Mouse (Mus musculus) cerebellum, postnatal 4 days (tissue): ENCODE results near the gene Zkscan5.
"Not testable (repeated sequence)": the region's sequence is repeated elsewhere in the genome, so short reads cannot be mapped to it uniquely, and the experiment has no call there.

Source experiments
- DNase-seq, 2 experiments: peaks; one replicate each; pipeline ENCODE4 v3.0.0; 2022; ENCODE audit warnings: low spot score in 2 of 2, mixed read lengths in 1 of 2

The Zkscan5 gene

DNA sequence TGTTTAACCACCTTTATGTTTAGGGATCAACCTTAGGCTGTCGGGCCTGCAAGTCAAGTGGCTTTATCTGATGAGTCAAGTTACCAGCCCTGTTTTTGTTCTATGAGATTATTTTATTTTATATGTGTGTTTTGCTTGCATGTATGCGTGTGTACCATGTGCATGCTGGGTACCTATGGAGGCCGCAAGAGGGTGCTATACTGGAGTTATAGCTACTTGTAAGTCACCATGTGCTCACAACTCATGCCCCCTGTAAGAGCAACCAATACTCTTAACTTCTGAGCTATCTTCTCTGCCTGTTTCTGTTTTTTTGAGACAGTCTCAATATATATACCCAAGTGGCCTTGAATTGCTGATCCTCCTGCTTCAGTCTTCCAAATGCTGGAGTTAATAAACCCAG lies 9.1 kb downstream of the Zkscan5 start:
- DNase-seq: no peak

DNA sequence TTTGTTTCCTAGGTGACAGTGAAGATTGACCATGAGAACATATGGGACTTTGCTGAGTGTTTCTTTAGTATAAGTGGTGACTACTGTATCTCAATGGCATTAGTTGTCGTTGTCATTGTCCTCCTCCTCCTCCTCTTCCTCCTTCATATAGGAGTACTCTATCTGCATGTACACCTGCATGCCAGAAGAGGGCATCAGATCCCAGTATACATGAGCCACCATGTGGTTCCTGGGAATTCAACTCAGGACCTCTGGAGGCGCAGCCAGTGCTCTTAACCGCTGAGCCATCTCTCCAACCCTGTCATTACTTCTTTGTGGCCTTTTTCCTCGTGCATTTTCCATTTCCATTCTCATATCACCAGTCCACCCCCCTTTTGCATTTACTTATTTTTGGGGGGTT lies 10.3 kb downstream of the Zkscan5 start:
- DNase-seq: no peak

DNA sequence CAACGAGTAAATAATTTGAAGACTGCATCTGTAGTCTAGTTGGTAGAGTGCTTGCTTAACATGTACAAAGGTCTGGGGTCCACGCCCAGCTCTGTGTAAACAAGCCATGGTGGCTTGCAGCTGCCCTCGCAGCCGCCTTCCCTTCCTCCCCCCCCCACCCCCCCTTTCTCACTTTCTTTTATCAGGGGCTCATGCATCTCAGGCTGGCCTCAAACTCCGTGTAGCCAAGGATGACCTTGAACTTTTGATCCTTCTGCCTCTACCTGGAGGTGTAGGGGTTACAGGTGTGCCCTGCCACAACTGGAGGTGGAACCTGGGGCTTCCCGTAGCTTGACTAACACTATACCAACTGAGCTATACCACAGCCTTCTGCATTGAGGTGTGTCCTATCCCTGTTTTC lies 13.4 kb downstream of the Zkscan5 start:
- DNase-seq: no peak

DNA sequence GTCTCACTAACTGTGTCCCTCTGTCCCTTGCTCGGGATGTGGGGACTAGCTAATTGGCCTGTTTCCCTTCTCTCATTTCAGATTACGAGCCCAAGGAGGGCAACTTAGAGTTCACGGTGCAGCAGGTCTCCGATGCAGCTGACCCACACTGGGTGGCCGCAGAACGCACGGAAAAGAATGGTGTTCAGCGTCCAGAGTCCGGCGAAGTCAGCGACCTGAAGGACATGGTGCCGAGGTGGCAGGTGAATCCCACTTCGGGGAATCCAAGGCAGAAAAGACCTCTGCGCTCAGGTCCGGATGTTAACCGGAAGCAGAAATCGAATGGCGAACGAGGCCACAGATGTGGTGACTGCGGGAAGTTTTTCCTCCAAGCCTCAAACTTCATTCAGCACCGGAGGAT lies 13.8 kb downstream of the Zkscan5 start:
- DNase-seq: no peak

GRCm38 (mm10) chr5:145218671-145219070 lies 14.3 kb downstream of the Zkscan5 start:
- no peak for DNase-seq

DNA sequence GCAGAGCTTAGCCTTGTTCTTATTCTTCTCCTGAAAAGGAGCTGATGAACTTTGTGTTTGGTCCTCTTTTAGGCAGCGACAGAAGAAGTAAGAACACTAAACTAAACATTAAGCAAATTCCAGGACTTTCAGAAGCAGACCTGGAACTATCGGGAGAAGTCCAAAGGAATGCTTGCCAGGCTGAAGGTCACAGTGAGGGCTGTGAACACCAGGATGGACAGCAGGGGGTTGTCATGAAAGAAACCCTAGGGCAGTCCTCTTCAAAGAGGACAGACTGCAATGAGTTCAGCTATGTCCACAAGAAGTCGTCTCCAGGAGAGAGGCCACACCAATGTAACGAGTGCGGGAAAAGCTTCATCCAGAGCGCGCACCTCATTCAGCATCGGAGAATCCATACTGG lies 15.6 kb downstream of the Zkscan5 start:
- DNase-seq: no peak

GRCm38 (mm10) chr5:145222840-145223239 lies 18.5 kb downstream of the Zkscan5 start:
- DNase-seq: no peak

GRCm38 (mm10) chr5:145223395-145223794 lies 19.0 kb downstream of the Zkscan5 start:
- no peak for DNase-seq

GRCm38 (mm10) chr5:145226453-145226852 lies 22.1 kb downstream of the Zkscan5 start:
- DNase-seq: no peak

- not testable (repeated sequence) for DNase-seq
Observed at GRCm38 (mm10) chr5:145229283-145229682, 24.9 kb downstream of the Zkscan5 start.

DNA sequence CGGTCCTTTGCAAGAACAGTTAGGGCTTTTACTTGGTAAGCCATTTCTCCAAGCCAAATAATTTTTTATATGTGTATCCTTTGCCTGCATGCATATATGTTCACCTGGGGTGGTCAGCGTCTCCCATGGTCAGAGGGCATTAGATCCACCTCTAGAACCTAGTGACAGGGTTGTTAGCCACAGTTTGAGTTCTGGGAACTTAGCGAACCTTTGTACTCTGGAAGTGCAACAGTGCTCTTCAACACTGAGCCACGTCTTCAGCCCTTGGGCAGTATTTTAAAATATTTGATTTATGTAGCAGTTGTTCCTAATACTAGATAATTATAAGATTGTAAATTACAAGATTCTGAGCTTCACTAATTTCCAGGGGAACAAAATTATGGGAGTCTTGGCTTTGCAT lies 26.3 kb downstream of the Zkscan5 start:
- no peak for DNase-seq

DNA sequence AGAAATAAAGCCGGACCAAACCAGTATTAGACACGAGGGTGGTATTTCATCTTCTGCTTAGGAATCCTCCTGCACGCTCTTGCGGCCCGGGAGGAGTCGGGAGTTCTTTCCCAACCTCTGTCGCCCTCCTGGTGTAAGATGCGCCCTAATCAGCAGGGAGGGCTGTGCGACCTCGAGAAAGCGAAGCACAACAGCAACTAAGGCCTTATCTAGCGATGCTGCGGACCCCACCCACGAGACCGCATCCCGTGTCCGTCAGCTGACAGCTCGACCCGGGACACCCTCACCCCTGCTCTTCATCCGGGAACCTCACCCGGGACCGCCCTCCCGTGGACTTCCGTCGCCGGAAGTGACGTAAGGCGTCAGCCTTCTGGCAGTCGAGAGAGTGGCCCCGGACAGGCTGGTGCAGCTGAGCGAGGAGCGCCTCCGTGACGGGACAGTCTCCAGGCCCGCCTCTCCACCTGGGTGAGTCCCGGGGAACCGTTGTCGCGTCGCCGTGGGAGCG lies 27.1 kb downstream of the Zkscan5 start, which contains the start of gene Zfp655:
Zfp655 (plus strand) TSS at position 349 of the 505 bp plus-strand sequence.
- peak; percentile 89 to 94 for DNase-seq

GRCm38 (mm10) chr5:145231893-145232411 lies 27.6 kb downstream of the Zkscan5 start:
- DNase-seq: no peak

DNA sequence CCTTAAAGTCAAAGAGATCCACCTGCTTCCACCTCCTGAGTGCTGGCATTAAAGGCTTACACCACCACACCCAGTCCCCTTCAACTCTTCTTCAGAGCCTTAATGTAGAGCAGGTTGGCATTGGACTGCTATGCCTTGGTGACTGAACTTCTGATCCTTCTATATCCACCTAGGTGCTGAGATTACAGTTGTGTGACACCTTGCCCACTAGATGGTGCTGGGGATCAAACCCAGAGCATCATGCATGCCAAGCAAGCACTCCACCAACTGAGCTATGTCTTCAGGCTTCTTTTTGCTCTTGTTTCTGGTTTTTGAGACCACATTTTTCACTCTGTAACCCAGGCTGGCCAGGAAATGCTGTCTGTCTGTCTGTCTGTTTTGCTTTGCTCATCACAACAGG lies 30.3 kb downstream of the Zkscan5 start:
- peak in 1 of 2 experiments; percentile 10 for DNase-seq

DNA sequence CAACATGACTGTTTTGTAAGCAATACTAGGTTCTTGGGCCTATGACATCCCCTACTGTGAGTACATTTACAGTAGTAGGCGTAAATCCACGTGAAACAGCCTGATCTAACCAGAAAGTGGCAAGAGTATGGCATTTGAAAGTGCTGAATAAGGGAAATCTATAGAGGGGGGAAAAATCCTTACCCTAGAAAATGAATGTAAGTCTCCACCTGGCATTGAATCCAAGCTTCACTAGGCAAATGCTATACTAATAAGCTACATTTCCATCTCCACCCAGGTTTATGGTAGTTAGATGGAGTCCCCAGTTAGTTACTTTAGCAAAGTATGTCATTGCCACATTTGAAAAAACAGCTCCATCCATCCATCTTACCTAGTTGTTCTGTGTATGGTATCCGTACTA lies 45.2 kb downstream of the Zkscan5 start:
- no peak for DNase-seq
